Comparison of ENCODE assay signal across 22 mouse cellular contexts in genomic region chr14:8999815-9000214, GRCm38 (mm10).
"Had no signal": no experiment of that assay in that cellular context is flagged by ENCODE, and none has a peak within 500 bp of the region (broad histone marks: within the 10 kb centered on the region; RNA-seq: fewer than 3 reads in every experiment).

No protein-coding gene starts in this region.

- H3K4me3 ChIP-seq: intestine, embryonic 15.5 days; kidney, embryonic 15.5 days; limb, embryonic 12.5 days; limb, embryonic 15.5 days; myocyte; neural tube, embryonic 13.5 days; stomach, embryonic 15.5 days had no signal

- H3K4me1 ChIP-seq: intestine, embryonic 15.5 days; kidney, embryonic 15.5 days; limb, embryonic 12.5 days; limb, embryonic 15.5 days; neural tube, embryonic 13.5 days; stomach, embryonic 15.5 days had no signal

- H3K27ac ChIP-seq: intestine, embryonic 15.5 days; kidney, embryonic 15.5 days; limb, embryonic 12.5 days; limb, embryonic 15.5 days; liver, embryonic 14.5 days; macrophage; stomach, embryonic 15.5 days had no signal

- H3K4me2 ChIP-seq: intestine, embryonic 15.5 days; kidney, embryonic 15.5 days; limb, embryonic 12.5 days; limb, embryonic 15.5 days; liver, embryonic 11.5 days; lung, embryonic 14.5 days; neural tube, embryonic 13.5 days; stomach, embryonic 15.5 days had no signal

- H3K27me3 ChIP-seq: intestine, embryonic 15.5 days; kidney, embryonic 15.5 days; limb, embryonic 12.5 days; limb, embryonic 15.5 days; neural tube, embryonic 13.5 days; stomach, embryonic 15.5 days had no signal

- H3K9me3 ChIP-seq: intestine, embryonic 15.5 days; kidney, embryonic 15.5 days; limb, embryonic 12.5 days; limb, embryonic 15.5 days; neural tube, embryonic 13.5 days; stomach, embryonic 15.5 days had no signal

- H3K36me3 ChIP-seq: intestine, embryonic 15.5 days; kidney, embryonic 15.5 days; limb, embryonic 12.5 days; limb, embryonic 15.5 days; neural tube, embryonic 13.5 days; stomach, embryonic 15.5 days had no signal

- H3K9ac ChIP-seq: intestine, embryonic 15.5 days; kidney, embryonic 15.5 days; limb, embryonic 12.5 days; limb, embryonic 15.5 days; liver, embryonic 14.5 days; liver, postnatal 0 days; lung, embryonic 14.5 days; neural tube, embryonic 13.5 days; stomach, embryonic 15.5 days had no signal

- ATAC-seq: intestine, embryonic 15.5 days; liver, postnatal 0 days; lung, postnatal 0 days had no signal

- DNase-seq: kidney, adult 11 months; kidney, adult 8-10 months; kidney, postnatal 10 days; kidney, postnatal 36 days; layer of hippocampus, postnatal 36 days; left cerebral cortex, postnatal 4 days; liver, postnatal 0 days; lung, embryonic 14.5 days; right cerebral cortex, postnatal 25 days; spleen, adult 18-20 months; thymus, postnatal 25 days had no signal
